Mouse (Mus musculus) layer of hippocampus, adult 11-12 months (tissue): ENCODE results near the gene Tprg.

ENCODE experiments used
- DNase-seq: peaks from one replicate; pipeline ENCODE4 v3.0.0; 2022; ENCODE audit warnings: low spot score

The Tprg gene

GRCm38 (mm10) chr16:25286517-25286916 is at the start of gene Tprg:
Gene Tprg, plus strand, starts transcription at chr16:25286817.
- no peak for DNase-seq

DNA sequence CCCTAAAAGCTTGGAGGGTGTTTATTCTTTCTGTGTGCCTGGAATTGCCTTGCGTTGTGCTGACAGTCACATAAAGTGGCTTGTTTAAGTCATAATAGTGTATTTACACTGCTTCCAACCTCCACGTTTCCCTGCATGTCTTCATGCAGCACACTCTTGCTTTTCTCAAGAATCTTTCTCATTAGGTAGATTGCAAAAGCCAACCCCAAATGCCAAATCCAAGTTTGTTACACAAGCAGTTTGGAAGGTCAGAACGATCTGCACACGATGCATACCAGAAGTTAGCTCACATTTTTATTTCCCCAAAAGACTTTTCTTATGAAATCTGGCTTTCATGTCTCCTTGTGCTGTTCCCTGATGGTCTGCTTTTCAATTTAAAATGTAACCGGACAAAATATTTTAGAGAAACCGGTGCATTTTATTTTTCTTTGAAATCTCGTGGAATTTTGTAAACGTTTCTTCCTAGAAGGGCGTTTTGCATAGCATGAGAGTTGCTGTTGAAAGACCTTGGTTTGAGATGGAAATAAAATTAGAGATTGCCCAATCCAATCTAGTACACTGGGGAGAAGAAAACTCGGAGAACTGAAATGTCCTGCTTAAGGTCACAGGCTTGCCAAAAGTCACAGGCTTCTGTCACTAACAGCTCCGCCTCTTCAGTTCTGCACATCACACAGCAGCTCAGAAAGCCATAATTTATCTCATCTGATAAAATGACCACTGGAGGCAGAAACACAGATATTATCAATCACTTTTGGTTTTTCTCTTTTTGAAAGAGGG is 48.2 kb upstream of the Tprg start:
- no peak for DNase-seq

GRCm38 (mm10) chr16:25248889-25249288 is 37.7 kb upstream of the Tprg start:
- DNase-seq: no peak

DNA sequence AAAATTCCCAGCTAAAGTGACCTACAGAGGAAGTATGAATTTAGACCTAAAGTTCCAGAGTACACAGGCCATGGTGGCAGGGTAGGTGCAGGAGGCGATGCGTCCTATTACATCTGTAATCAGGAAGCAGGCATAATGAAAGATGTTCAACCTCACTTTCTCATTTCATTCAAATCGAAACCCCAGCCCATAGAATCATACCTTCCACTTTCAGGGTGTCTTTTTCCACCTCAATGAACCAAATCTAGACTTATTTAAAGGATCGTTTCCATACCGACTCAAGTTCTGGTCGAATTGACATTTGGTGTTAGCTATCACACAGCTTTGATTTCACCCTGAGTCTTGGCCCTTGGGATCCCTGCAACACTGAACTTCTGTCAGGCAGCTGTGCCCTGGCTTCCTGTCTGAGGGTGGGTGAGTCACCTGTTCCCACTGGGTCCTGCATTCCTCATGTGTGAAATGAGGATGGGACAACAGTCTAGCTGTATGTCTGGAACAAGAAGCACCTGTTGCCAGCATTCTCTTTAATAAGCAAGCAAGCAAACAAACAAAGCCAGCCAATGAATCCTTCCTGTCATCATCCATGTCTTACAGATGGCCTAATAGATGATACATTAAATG is 36.4 kb upstream of the Tprg start:
- DNase-seq: no peak

GRCm38 (mm10) chr16:25251080-25251479 is 35.5 kb upstream of the Tprg start:
- DNase-seq: no peak

- no peak for DNase-seq
These were observed 32.0 kb upstream of the Tprg start for GRCm38 (mm10) chr16:25254646-25255045.

- DNase-seq: peak; percentile 47
These were observed 31.4 kb upstream of the Tprg start for GRCm38 (mm10) chr16:25255186-25255585.

GRCm38 (mm10) chr16:25255603-25256260 is 30.9 kb upstream of the Tprg start:
- DNase-seq: peak; percentile 80

DNA sequence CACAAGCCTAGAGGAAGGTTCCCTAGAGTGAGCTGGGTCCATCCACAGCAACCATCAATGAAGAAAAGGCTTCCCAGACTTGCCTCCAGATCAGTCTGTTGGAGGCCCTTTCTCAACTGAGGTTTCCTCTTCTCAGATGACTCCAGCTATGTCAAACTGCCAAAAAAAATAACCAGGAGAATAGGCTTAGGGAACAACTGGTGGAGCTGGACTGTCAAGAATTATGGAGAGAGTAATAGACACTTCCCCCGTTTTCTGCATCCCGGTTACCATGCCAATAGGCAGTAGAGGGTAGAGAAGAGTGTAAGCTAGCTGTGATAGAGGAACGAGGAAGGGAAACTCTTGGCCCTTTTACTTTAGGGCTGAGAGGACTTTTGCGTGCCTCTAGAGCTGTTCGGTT is 24.3 kb upstream of the Tprg start:
- no peak for DNase-seq

DNA sequence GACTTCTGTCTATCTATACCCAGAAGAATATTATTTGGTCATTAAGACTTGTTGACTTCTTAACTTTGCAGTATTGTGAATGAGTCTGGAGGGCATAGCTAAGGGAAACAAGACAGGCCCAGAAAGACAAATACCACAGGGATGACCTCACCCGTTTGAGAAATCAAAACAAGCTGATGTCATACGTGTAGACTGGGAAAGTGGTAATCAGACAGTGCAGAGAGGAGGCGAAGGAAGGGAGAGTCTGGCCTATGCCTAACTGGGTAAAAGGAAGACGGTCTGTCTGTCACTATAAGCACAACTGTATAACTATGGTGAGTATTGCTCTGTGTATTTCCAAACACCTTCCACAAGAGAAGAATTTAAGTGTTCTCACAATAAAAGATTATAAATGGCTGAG is 23.7 kb upstream of the Tprg start:
- DNase-seq: no peak

GRCm38 (mm10) chr16:25263520-25264149 is 23.0 kb upstream of the Tprg start:
- DNase-seq: peak; percentile 89

DNA sequence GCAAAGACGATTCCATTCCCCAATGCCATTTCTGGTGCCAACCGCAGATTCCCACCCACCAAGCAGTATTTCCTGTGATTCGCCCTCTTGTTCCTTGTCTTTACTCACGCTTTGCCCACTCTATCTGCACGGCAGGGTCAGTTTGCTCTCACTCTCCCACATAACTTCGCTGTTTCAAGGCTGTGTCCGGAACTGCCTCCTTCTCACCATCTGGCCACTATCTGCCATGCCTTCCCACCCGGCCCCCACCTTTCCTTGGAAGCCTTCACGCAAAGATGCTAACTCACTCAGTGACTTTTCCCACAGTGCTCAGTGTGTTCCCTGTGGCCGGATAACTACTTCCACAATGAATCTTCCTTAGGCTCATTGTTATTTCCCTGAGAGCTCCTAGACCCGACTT is 21.4 kb upstream of the Tprg start:
- DNase-seq: no peak

GRCm38 (mm10) chr16:25268276-25268675 is 18.3 kb upstream of the Tprg start:
- no peak for DNase-seq

DNA sequence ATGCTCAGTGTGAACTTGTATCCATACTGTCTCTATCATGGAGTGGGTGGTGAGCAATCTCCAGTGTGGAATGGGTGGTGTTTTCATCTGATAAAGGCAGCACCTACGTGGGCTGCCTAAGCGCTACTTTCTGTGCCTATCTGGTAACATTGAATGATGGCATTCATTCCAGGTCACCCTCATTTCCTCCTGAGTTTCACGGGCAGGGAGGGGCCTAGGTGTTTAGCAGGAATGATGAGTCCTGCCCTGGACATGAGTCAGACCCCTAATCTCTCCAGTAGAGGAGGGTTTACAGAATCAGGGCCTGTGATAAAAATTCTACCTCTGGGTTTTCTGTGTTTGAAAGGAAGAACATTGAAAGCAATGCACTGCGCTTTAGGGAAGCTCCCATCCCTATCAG is 4.1 kb upstream of the Tprg start:
- no peak for DNase-seq

DNA sequence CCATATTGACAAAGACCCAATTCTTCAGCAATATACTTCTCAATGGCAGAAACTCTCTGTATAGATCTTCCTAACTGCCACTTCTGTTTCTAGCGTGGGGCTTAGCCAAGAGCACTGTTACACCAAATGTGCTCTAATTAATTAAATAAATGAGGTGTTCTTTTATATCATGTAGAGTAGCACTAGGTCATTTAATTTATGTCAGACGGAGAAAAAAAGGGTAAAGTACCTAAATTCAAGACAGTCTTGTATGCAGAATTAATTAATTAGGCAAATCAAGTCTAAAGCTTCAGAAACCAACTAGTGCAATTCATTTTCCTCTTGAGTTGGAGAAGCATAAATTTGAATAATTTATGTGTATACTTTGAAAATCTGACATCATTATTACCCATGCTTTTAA is 7.1 kb downstream of the Tprg start:
- DNase-seq: no peak

- no peak for DNase-seq
These were observed 8.9 kb downstream of the Tprg start for GRCm38 (mm10) chr16:25295546-25295945.

- DNase-seq: no peak
These were observed 10.1 kb downstream of the Tprg start for GRCm38 (mm10) chr16:25296746-25297145.

GRCm38 (mm10) chr16:25298204-25298603 is 11.6 kb downstream of the Tprg start:
- no peak for DNase-seq

DNA sequence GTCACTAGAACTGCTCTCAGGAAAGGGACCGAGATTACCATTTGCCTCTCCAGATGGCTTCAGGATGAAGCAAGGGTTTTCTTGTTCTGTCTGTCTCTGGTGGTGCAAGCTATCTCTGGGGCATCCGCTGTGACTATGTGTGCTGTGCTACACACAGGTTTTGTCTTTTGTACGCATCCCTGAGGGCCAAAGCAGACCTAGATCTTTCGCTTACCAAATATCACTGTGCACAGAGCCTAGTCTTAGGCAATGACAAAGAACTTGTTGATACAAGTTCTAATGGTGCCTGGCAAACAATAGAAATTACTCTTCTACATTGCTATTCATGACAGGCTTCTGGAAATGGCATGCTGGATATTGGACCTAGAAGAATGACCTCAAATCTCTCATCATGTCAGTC is 16.0 kb downstream of the Tprg start:
- DNase-seq: no peak

DNA sequence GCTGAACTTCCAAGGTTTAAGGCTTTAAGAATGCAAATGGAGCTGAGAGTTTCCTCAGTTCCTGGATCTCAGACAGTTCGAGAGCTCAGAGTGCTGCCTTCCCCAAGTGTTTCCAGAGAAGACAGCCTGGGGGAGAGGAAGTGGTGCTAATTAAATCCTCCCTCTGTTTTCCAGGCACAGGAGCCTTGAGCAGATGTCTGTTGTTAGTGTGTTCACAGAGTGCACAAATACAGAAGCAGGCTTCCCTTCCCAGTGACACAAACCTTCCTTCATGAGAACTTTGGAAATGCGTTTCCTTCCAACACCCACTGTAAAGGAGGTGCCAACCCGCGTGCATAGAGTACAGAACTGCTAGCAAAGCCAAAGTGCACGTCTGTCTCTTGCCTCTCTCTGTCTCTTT is 27.4 kb downstream of the Tprg start:
- DNase-seq: peak; percentile 64

DNA sequence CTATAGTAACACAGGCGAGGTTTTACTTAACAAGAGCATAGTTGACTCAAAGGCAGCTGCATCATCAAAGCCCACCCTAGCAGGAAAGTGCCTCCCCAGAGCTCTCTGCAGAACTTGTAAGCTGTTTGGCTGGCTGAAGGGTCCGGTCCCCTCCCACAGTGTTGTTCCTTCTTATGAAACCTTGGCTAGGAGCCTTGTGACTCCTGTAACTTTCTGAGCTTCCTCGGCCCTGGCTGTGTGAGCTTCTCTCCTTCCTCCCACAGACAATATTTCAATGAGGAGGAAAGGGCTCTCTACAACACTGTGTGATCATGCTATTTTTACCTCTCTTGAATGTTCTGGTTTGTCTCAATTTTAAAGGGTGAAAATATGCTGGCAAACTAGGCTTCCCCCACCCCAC is 28.5 kb downstream of the Tprg start:
- DNase-seq: peak; percentile 3

GRCm38 (mm10) chr16:25325631-25326238 is 39.1 kb downstream of the Tprg start:
- no peak for DNase-seq
